Mouse (Mus musculus) liver, embryonic 14 days (tissue): ENCODE measurements around the gene Mdga1. TPM values are rescaled to one million over a fixed set of nuclear protein-coding genes. Genes with fewer than 3 reads are reported as not detected.

Experiments used
- polyA plus RNA-seq: library from polyadenylated mRNA; depleted of rRNA; stranded (reverse); fragments of >200 nt; gene quantifications from 2 replicates; pipeline ENCODE4 v1.2.3, GENCODE M21; 2012; rRNA removed

The Mdga1 gene
- 1.7 TPM in 2 replicates for polyA plus RNA-seq

GRCm38 (mm10) chr17:29970037-29970555 lies at the start of gene Mdga1:
TSS of gene Mdga1 (minus strand) at chr17:29970087.

DNA sequence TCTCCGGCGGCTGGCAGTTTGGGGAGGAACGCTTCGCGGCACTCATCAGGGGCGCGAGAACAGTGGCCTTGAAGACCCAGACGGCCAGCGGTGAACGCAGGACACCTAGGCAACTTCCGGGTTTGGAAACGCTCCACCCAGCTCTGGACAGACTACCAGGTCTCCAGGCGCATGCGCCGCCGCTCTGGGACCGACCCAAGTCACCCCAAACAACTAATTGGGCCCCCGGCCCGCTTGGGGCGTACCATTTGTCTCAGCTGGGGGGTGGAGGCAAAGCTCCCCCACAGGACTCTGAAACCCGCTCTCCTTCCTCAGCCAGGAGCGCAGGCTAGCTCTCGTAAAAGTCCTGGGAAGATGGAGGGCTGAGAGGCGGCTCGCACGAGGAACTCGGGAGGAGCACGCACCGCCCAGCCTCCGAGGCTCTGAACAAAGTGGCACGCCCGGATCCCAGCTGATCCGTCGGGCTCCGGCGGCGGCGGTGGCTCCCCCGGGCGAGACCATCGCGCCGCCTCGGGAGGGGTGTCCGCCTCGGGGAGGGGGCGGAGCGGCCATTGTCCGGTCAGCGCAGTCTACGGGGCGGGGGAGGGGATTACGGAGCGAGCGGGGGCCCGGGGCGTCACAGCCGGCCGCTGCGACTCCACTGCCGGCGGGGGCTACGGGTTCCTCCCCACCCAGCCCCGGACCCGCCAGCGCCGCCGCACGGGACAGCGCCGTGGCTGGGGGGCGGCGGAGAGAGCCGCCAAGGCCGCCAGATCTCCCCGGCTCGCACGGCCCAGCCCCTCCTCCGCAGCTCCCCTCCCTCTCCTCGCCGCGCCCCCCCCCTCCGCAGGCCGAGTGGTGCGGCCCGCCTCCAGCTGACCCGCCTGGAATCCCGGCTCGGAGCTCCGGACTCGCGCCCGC lies 34.6 kb upstream of the Mdga1 start, which contains the start of gene Zfand3:
Gene Zfand3 (plus strand): TSS at position 531 of the 900 bp plus-strand sequence.

Other genes starting within 250 kb of the Mdga1 start
- 15.0 and 18.2 TPM in 2 replicates for gene Zfand3, start 34.6 kb upstream of the Mdga1 start, polyA plus RNA-seq